Mouse (Mus musculus) spleen, postnatal 36 days (tissue): ENCODE results near the gene Rph3al.

Source experiments
- DNase-seq, 2 experiments: peaks; one replicate each; pipeline ENCODE4 v3.0.0; 2022; ENCODE audit warnings: low spot score in 2 of 2, mixed read lengths in 1 of 2

The Rph3al gene

DNA sequence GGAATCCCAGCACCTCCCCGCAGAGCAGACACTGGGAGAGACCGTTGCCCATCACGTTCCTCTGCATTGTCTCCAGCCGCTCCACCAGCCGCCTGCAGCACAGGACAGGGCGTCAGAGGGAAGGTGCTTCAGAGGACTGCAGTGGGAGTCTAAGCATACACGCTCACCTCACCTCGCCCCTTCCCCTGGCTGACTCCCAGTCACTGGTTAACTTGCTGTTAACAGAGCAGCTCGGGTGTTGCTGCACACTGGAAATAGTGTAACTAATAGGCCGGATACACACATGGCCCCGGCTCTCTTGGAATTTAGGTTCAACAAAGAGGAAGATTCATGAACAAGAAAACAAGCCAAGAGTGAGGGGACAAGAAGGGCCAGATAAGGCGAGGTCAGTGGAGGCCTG is 31.7 kb downstream of the Rph3al start:
- no peak for DNase-seq

DNA sequence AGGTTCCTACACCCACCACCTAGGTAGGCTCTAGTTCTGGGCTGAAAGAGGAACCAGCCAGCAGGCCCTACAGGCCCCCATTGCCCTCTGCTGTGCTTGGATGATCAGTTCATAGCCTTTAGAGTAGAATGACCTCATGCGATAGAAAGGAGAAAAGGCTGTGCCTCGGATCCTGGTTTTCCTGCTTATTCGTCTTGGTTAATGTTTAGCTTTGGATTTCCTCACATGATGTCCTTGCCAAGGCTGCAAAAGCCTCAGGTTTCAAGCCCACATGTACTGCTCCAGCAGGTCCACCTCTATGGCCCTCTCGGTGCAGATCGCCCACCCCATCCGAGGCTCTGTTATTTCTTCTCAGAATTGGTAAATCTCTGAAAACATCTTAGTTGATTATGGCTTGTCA is 33.2 kb downstream of the Rph3al start:
- no peak for DNase-seq

DNA sequence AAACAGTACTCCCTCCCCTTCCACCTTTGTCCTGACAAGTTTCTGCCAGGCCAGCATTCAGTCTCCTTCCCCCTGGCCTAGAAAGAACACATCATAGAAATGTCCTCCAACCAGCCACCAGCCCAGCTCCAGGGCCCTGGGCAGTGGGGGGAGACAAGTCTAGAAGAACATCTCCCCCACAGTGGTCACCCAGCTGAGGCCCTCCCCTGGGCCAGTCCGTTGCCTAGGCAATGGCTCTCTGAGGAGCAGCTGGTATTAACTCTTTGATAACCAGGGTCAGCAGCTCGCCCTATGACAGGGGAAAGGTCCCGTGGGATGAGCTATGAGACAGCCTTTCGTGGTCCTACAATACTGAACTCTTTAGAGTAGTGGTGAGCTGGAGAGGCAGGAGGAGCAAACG is 33.7 kb downstream of the Rph3al start:
- DNase-seq, result no peak

DNA sequence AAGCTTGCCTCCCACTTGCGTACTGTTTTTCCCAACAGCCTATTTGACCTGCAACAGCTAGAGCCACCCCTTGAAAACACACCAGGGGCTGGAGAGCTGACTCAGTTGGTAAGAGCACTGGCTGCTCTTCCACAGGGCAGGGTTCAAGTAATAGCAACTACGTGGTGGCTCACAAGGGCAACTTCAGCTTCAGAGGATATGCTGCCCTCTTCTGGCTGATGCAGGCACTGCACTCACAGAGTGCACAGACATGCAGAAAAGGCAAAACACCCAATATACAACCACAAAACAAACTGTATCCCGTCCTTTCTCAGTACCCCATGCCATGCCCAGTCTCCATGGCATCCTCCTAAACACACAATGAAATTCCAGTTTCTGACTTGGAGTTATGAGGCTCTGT is 34.7 kb downstream of the Rph3al start:
- no peak for DNase-seq

DNA sequence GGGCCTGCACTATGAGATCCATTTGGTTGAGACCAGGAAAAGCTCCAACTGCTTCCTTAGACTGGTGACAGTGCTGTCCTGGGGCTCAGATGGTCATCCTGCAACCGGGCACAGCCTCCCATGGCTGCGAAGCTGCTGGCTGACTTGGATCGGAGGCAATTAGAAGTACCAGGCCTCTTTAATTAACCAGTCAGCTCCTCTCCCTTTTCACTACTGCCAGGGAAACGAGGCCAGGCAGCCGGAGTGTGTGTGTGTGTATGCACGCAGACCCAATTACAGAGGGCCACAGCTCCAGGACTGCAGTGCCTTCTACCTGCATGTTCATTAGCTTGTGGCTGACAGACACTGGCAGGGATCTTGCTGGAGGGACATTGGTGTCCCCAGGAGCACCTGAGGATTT is 36.9 kb downstream of the Rph3al start:
- DNase-seq, result no peak

DNA sequence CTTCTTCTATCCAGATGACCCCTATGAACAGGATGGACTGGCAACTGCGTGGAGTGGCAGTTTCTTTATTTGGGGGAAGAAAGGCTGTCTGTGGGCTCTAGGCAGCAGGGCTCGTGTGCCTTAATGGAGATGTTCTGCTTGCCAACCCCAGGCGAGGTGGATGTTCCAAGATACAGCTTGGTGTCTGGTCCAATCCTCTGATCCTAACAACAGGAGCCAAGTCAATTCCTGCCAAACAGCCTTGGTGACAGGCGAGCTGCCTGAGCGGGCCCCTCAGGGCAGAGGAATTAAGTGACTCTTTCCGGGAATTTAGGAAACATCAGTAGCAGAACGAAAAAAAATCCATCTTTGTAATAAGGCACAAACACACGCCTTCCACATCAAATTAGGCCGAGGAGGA is 38.6 kb downstream of the Rph3al start:
- no peak for DNase-seq

DNA sequence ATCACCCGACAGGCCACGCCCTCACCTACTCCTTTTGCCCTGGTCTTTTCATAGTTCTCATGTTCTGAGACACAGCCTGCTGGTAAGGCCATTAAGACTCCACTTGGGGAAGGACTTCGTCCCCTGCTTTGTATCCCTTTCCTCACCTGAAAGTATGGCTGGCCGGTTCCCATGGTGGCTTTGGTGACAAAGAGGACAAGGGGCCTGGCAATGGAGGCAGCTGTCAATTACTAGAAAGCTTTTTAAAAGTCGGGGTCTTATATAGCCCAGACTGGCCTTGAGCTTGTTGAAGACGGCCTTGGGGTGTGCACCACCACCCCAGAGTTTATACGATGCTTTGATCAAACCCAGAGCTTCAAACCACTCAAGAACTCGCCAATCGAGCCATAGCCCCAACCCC is 39.7 kb downstream of the Rph3al start:
- no peak for DNase-seq

DNA sequence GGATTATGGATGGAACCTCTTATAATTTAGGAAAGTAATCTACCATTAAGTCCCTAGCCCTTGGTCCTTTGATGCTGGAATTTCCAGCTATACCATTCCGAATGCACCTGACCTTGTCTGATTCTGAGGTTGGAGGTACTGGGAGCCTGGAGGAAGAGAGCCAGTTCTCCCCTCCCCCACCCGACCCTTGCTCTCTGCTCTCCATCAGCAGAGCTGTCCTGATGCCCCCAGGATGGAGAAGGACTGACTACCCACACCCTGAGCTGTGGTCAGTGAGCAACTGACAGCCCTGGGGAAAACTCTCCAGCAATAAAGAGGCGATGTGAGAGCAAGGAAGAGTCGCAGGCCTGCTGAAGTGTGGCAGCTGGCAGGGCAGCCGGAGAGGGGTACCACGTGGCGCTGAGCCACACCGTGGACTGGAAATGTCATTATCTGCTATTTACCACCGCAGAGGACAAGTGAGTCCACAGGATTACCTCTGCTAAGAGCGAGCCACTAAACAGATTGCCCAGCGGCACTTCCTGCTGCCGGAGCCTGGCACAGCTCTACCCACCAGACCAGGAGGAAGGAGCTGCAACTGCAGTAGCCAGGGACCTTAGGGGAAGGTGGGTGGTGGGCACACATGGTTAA is 43.3 kb downstream of the Rph3al start:
- DNase-seq, result no peak

DNA sequence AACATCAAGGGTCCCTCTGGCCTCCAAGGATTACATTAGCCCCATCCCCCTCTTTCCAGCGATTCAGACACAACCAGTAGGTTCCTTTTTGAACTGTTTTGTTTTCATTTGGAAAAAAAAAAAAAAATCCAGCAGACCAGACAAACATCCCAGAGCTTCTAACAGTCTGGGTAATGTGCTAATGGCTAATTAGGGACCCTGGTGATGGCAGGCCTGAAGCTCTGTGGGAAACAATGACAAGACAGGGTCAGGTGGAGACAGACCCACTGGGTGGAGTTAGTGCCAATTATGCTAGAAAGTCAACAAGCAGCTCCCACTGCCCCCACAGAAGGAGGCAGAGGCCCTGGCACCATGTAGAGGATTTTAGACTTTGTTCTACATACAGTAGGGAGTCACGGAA is 44.3 kb downstream of the Rph3al start:
- DNase-seq, result no peak

DNA sequence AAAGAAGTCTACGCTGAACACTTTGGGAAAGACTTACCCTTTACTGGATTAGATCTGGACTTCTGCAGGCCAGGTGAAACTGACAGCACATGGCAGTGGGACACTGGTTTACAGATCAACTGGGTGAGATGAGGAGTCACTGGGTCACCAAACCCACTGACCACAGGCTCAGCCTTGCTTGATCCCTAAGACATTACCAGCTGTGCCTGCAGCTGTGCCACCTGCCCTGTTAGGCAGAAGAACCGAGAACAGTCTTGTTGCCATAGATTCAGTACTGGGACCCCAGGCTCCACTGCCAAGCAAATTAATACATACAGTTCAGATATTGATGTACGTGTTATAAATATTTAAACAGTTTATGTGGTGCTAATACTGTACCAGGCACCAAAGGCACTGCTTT is 50.9 kb downstream of the Rph3al start:
- no peak for DNase-seq

DNA sequence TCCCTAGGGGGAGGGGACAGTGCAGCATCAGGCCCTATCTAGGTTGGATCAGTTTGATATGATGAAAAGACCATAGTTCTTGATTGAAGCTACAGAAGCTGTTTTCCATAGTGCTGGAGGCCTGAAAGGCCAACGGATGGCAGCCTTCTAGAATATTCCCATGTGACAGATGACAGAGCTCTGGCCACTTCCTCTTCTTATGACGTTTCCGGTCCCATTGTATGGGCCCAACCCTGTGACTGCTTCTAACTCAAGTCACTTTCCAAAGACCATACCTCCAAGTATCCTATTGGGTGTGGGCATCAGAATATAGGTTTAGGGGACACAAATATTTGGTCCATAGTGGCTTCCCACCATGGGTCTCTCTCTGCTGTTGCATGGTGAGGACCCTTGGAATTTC is 57.0 kb downstream of the Rph3al start:
- DNase-seq, result no peak

DNA sequence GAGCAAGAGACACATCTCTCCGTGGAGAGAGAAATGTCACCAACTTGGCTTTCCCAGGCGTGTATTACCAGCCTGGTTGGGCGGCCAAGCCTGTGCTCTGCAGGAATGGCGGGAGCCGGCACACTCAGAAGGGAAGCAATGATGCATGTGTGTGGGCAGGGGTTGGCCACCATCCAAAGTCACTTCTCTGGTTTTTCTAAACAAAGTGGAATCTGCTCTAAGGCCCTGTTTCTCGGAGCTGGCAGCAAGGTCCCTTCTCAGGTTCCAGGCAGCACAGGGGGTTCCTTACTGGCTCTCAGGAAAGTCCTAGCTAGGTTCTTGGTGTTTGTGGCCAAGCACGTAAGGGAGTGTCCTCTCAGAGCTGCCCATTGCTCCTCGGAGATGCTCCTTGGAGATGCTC is 58.2 kb downstream of the Rph3al start:
- no peak for DNase-seq

DNA sequence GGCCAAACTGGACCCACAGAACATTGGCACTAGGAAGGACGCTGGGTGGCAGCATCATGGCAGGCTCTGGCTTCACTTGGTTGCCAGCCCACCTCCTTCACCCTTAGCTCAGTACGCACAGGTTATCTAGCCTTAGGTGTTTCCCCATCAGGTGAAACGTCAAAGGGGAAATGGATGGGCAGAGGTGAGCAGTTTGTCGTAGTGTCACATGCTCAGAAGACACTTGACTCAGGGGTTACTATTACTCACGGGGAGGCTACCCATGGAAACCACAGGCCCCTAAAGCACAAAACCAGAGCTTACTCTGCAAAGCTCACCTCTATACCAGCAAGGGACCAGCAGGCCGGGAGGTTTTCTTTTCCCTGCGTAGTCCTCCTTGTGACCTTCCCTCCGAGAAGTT is 59.8 kb downstream of the Rph3al start:
- DNase-seq, result no peak

DNA sequence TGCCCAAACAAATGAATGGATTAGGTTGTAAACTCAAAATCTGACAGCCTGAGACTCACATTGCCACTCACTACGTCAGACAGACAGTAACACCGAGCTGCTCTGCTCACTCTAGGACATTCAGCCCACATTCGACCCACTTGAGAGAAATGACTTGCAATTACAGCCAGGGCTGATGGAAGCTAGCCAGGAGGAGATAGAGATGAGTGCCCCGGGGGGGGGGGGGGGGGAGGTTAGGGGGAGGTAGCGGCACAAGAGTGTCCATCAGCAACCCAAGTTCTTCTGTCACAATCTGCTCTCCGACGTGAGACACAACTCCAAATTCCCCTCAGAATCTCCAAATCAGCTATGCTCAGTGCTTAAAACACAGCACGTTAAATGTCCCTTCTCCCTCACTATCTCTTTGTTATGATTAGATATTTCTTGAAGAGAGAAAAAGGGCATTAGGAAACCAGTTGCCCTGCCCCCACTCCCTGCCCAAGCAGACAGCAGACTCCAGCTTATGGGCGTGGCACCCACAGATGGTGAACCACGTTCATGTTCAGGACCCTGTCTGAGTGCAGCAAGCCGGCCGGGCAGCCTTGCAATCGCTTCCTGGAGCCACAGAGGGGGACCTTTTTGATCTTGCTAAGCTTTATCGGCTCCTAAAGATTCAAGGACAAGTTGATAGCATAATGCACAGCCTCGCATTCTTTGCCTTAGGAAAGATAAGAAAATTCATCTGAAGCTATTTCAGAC is 62.0 kb downstream of the Rph3al start:
- peak; percentile 11 to 18 for DNase-seq

DNA sequence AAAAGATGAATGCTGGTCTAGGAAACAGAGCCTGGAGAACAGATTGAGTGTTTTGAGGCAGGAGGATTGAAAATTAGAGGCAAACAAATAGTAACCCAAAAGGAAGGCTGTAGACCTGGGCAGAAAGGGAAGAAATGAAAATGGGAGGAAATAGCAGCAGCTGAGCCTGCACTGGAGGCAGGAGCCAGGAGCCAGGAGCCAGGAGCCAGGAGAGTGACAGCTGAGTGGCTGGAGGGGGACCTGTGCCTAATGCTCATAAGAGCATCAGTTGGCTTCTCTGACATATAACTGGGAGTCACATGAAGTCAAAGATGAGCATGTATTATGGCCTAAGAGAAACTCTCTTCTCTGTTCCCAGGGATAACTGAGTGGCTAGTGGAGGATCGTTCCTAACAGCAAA is 66.5 kb downstream of the Rph3al start:
- no peak for DNase-seq

DNA sequence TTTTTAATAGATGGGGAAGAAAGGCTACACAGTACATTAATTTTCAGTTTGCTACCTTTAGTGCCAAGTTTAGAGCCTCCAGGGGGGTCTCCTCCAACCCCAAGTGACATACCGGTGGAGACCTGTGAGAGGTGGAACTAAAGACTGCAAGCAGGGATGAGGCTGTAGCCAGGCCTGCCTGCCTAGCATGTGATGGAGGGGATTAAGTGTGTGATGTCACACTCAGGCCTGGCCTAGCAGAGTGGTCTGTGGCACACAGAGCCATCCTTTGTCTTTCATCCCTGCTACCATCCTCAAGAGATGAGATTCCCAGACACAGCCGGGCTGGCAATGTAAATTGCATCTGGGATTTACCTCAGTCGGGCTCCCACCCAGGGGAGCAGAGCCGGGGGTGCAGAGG is 67.3 kb downstream of the Rph3al start:
- no peak for DNase-seq

DNA sequence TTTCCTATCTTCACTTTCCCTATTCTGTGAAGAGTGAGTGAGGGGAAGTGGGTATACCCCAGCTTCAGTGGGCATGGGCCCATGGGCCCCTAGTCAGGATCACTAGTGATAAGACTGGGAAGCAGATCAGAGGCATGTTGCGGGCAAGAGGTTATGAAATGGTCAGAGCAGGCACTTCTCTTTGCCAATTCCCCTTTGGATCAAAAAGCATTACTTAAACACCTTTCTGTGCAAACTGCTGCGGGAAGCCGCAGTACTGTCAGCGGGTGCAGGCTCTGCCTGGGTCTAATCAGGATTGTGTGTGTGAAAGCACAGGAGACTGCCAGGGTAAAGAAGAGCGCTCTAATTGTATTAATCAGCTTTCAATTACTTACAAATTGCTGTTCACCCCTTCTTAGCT is 67.8 kb downstream of the Rph3al start:
- no peak for DNase-seq

DNA sequence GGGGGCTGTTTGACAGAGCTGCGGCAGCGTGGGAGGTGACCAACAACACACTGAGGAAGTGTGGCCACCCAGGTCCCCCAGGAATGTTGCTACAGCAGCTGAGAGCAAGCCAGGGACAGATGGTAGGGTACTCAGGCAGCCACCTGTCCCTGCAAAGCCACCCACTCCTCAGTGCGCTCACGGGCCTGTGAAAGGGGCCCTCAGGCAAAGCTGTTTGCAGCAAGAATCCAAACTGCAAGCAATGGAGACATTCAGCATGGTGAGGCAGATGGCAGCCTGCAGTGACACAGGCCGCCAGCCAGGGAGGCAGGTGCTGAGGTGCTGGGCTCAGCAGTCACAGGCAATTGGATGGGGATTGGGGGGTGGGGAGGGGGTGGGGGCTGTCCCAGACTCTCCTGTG is 68.3 kb downstream of the Rph3al start:
- DNase-seq, result no peak

DNA sequence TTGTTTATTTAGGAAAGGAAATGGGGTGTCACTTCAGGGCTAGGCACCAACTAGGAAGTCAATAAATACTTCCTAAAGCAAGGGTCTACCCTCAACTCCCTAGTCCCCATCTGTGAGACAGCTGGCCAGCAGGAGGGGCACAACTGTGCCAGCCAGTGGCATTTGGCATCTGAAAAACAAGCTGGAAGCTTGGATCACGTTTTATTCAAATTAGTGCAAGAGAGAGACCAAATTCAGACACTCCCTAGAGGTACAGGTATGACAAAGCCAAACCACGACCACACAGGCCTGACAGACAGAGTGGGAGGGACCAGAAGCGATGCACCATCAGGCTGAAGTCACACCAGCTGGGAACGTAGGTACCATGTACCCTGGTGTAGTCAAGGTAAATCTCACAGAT is 71.4 kb downstream of the Rph3al start:
- no peak for DNase-seq

DNA sequence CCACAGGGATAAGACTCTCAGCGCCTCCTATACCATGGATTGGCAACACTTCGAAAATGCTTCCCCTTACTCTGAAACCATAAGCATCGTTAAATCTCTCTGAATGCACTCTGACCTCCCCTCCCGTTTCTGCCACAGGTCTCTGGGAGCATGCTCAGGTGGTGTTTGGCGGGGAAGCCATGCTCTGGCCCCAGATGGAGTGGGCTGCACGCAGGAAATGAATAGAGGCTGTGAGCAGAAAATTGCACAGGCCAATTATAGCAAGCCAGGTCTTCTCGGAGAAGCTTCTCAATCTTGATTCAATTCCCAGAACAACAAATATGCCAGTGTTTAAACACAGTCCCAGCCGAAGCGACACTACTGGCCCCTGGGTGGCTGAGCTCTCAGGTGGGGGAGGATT is 72.4 kb downstream of the Rph3al start:
- DNase-seq, result no peak

DNA sequence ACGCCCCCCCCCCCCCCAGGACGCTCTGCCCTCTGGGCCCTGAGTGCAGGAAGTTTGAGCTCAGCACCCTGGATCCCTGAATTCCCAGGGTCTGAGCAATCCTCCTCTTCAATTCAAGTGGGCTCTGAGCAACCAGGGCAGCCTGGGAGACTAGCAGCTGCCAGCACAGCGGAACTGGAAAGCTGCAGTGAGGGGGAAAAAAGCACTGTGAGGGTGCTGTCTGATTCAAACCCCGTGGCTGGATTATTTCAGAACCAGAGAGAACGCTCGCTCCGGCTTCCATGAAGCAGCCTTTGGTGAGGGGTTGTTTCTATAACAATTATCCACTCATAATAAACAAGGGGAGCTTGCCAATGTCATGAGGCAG is 73.0 kb downstream of the Rph3al start:
- DNase-seq, result no peak

DNA sequence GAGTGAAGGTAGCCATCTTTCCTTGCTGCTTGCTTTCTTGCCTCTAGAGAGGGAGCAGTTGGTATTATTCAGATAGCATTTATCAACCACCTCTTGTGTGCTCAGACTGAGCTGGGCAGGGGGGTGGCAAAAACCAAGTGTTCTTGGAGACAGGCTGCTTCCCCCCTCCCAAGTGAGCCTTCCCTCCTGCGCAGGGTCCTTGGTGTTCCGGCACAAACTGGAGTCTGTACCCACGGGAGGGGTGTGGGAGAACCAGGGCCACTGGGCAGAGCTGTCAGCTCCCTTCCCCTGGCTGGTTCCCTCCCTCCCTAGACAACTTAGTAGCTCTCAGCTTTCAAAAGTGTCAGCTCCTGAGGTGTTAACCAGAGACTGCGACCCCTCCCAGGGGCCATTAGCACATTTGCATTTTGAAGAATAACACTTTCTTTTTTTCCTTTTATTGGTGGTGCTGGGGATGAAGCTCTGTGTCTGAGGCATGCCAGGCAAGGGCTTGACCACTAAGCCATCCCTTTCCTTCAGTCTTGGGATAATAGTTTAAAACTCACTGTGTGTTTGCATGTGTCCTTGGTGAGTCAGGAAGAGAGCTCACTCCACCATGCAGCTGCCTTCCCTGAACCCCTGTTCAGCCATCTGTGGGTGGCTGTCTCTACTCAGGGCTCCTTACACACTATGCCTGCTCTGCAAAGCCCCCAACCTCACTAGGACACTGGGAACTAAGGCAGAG is 73.5 kb downstream of the Rph3al start:
- no peak for DNase-seq

DNA sequence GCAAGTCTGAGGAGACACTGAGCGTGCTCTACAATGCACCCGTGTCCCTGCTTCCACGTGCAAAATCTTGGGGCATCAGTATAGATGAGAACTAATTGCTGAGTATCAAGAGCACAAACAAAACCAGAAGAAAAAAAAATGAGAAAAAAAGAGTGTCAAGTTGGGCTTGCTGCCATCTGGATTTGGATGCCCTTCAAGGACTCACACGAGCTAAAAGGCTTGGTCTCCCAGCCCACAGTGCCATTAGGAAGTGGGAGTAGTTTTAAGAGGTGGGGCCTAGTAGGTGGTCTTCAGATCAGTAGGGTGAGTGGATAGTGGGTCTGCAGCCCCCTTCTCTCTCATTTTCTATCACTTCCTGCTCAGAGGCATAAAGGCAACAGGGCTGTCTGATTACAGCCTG is 75.8 kb downstream of the Rph3al start:
- DNase-seq, result no peak
